Mouse (Mus musculus): Measurements from ENCODE around the gene Dnase2a. TPM values are rescaled to one million over a fixed set of nuclear protein-coding genes. Genes with fewer than 3 reads are reported as not detected.
"Not testable (repeated sequence)": the region's sequence is repeated elsewhere in the genome, so short reads cannot be mapped to it uniquely, and the experiment has no call there.

Gene Dnase2a
- polyA plus RNA-seq, 1 experiment from 2014 or later, result 8.6 TPM

- Histone ChIP-seq H3K4me3 (peak within 1 kb of the TSS; percentile 72), H3K4me2 (replicated peaks) (peak within 1 kb of the TSS; percentile 67), H3K4me1 (peaks cover 15% of the 10 kb centered on the region), H3K9ac (peak within 1 kb of the TSS; percentile 77), H3K9me3 (replicated peaks) (no peaks in the 10 kb centered on the region), H3K27me3 (no peaks in the 10 kb centered on the region), H3K27ac (peak within 1 kb of the TSS; percentile 60; the same call in 1 of the 2 replicates), H3K36me3 (peaks cover 16% of the 10 kb centered on the region)
- WGBS, result 0% methylated on average over 11 of the region's 11 CpGs
- peak; percentile 98 for ATAC-seq (ENCODE audit: low FRiP score)
These were observed 14.6 kb upstream of the Dnase2a start, which contains the start of gene Gcdh for GRCm38 (mm10) chr8:84893709-84894134. Gcdh (minus strand) TSS chr8:84893921.

DNA sequence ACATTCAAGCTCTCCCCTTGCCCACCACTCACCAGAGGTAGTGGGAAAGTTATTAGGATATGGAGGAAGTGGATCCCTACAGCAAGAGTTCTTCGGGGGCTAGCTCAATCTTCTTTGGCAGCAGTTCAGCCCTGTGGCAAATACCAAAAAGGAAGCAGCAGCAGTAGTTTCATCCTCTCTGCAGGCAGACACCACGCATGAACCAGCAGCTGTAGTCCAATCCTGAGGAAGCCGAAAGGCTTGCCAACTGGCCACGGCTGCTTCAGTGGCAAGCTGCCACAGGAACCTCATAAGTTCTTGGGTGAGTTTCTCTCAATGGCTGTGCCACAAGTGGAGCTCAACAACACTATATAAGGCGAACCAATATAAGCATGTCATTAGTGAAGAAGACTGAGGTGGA, 12.4 kb upstream of the Dnase2a start:
- Histone ChIP-seq H3K9ac (no peak overlapping the region), H3K27ac (no peak overlapping the region), H3K27me3 (peaks cover 3% of the 10 kb centered on the region), H3K36me3 (peaks cover under 1% of the 10 kb centered on the region; the same call in 1 of the 2 replicates), H3K9me3 (replicated peaks) (no peaks in the 10 kb centered on the region), H3K4me2 (replicated peaks) (no peak overlapping the region), H3K4me3 (no peak overlapping the region), H3K4me1 (peaks cover 15% of the 10 kb centered on the region)
- WGBS, result 88% methylated on average over 5 of the region's 5 CpGs
- ATAC-seq (ENCODE audit: low FRiP score), result no peak

DNA sequence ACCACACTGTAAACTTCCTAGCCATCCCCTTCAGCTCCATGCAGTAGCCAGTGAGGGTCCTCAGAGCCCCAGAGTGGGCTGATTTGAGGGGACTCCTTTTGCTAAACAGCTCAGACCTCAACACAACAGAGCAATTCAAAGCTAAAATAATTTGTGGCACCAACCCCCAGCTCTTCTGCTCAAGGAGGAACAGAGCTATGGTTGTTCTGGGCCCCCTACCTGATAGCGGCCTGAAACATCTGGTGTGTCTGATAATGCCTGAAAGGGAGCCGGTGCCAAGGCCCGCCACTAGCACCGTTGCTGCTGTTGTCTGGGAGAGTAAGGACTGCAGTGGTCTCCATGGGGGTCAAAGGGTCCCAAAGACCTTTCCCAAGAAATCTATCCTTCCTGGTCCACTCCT, 7.3 kb upstream of the Dnase2a start:
- Histone ChIP-seq H3K9me3 (replicated peaks) (no peaks in the 10 kb centered on the region), H3K36me3 (no peaks in the 10 kb centered on the region), H3K9ac (no peak overlapping the region), H3K4me3 (no peak overlapping the region), H3K4me2 (replicated peaks) (no peak overlapping the region), H3K4me1 (peaks cover 11% of the 10 kb centered on the region), H3K27ac (no peak overlapping the region), H3K27me3 (peaks cover 32% of the 10 kb centered on the region)
- no peak for ATAC-seq (ENCODE audit: low FRiP score)
- 60% methylated on average over 4 of the region's 4 CpGs for WGBS

DNA sequence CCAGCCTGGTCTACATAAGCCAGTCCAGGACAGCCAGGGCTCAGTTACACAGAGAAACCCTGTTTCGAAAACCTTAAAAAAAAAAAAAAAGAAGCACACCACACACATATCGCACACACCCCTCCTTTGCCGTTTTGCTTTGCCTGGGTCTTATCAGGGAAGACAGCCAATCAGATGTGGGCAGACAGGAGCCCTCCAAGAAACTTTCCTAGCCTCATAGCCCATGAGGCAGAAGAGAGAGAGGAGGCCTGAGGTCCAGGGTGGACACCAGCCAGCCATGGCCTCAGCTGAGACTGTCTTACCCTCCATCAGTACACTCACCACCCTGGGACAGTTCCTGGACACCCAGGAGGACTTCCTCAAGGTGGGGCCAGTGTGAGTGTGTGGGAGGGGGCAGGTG, 6.6 kb upstream of the Dnase2a start, which contains the start of gene Klf1:
TSS of gene Klf1 (plus strand) at position 177 of the 400 bp plus-strand sequence.
- peak within 1 kb of the TSS; percentile 53 for H3K9ac ChIP-seq
- WGBS, result 74% methylated on average over 3 of the region's 3 CpGs
- peaks cover 11% of the 10 kb centered on the region for H3K4me1 ChIP-seq
- H3K27ac ChIP-seq, result no peak within 1 kb of the TSS
- no peaks in the 10 kb centered on the region for H3K9me3 ChIP-seq (replicated peaks)
- no peaks in the 10 kb centered on the region for H3K36me3 ChIP-seq
- H3K27me3 ChIP-seq, result peaks cover 32% of the 10 kb centered on the region
- H3K4me3 ChIP-seq, result peak within 1 kb of the TSS; percentile 49
- H3K4me2 ChIP-seq (replicated peaks), result peak within 1 kb of the TSS; percentile 81
- no peak for ATAC-seq (ENCODE audit: low FRiP score)

DNA sequence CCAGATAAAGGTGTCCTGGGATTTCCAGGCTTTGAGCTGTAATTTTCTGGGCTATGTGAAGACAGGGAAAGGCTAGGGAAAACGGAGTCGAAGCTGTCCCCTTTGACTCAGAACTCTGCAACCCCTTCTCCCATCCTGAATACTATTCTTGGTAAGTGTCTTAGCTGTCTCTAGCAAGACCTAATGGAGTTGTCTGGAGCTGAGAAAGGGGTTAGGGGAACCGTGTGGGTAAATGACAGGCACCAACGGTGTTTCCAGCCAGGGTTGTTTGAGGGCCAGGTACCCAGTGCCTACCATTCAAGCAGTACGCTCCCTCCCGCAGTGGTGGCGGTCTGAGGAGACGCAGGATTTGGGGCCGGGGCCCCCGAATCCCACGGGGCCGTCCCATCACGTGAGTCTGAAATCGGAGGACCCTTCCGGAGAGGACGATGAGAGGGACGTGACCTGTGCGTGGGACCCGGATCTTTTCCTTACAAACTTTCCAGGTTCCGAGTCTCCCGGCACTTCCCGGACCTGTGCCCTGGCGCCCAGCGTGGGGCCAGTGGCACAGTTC, 5.9 kb upstream of the Dnase2a start:
- no peak overlapping the region for H3K27ac ChIP-seq
- peak overlapping the region; percentile 49 for H3K4me3 ChIP-seq
- H3K4me1 ChIP-seq, result peaks cover 11% of the 10 kb centered on the region
- peak; percentile 47 for ATAC-seq (ENCODE audit: low FRiP score)
- peaks cover 32% of the 10 kb centered on the region for H3K27me3 ChIP-seq
- peak overlapping the region; percentile 53 for H3K9ac ChIP-seq
- H3K4me2 ChIP-seq (replicated peaks), result peak overlapping the region; percentile 81
- H3K36me3 ChIP-seq, result no peaks in the 10 kb centered on the region
- H3K9me3 ChIP-seq (replicated peaks), result no peaks in the 10 kb centered on the region
- 3% methylated on average over 24 of the region's 24 CpGs for WGBS

GRCm38 (mm10) chr8:84902920-84903661, 5.3 kb upstream of the Dnase2a start:
- H3K36me3 ChIP-seq, result no peaks in the 10 kb centered on the region
- H3K4me1 ChIP-seq, result peaks cover 11% of the 10 kb centered on the region
- peaks cover 32% of the 10 kb centered on the region for H3K27me3 ChIP-seq
- under 1% methylated on average over 68 of the region's 68 CpGs for WGBS
- H3K9ac ChIP-seq, result peak overlapping the region; percentile 53
- peak overlapping the region; percentile 49 for H3K4me3 ChIP-seq
- H3K27ac ChIP-seq, result no peak overlapping the region
- H3K9me3 ChIP-seq (replicated peaks), result no peaks in the 10 kb centered on the region
- peak overlapping the region; percentile 81 for H3K4me2 ChIP-seq (replicated peaks)
- peak; percentile 84 for ATAC-seq (ENCODE audit: low FRiP score)

- H3K4me2 ChIP-seq (replicated peaks), result no peak overlapping the region
- H3K4me3 ChIP-seq, result no peak overlapping the region
- WGBS, result 94% methylated on average over 7 of the region's 7 CpGs
- H3K36me3 ChIP-seq, result no peaks in the 10 kb centered on the region
- ATAC-seq (ENCODE audit: low FRiP score), result no peak
- no peak overlapping the region for H3K9ac ChIP-seq
- peaks cover 38% of the 10 kb centered on the region for H3K27me3 ChIP-seq
- no peaks in the 10 kb centered on the region for H3K9me3 ChIP-seq (replicated peaks)
- H3K4me1 ChIP-seq, result peaks cover 20% of the 10 kb centered on the region
- no peak overlapping the region for H3K27ac ChIP-seq
These were observed 4.0 kb upstream of the Dnase2a start for GRCm38 (mm10) chr8:84904351-84904750.

GRCm38 (mm10) chr8:84907037-84907436, 1.3 kb upstream of the Dnase2a start:
- H3K4me1 ChIP-seq, result peaks cover 21% of the 10 kb centered on the region
- H3K36me3 ChIP-seq, result peaks cover 22% of the 10 kb centered on the region
- WGBS, result 96% methylated on average over 9 of the region's 9 CpGs
- no peak overlapping the region for H3K4me2 ChIP-seq (replicated peaks)
- no peaks in the 10 kb centered on the region for H3K9me3 ChIP-seq (replicated peaks)
- no peak overlapping the region for H3K4me3 ChIP-seq
- H3K27ac ChIP-seq, result no peak overlapping the region
- H3K9ac ChIP-seq, result no peak overlapping the region
- peaks cover 52% of the 10 kb centered on the region for H3K27me3 ChIP-seq
- no peak for ATAC-seq (ENCODE audit: low FRiP score)

- Histone ChIP-seq H3K9ac (no peak overlapping the region), H3K4me3 (no peak overlapping the region), H3K4me1 (peaks cover 21% of the 10 kb centered on the region), H3K4me2 (replicated peaks) (no peak overlapping the region), H3K36me3 (peaks cover 27% of the 10 kb centered on the region), H3K9me3 (replicated peaks) (no peaks in the 10 kb centered on the region), H3K27ac (no peak overlapping the region), H3K27me3 (peaks cover 52% of the 10 kb centered on the region)
- 77% methylated on average over 8 of the region's 8 CpGs for WGBS
- ATAC-seq (ENCODE audit: low FRiP score), result no peak
These were observed 867 bp upstream of the Dnase2a start for GRCm38 (mm10) chr8:84907493-84907892.

DNA sequence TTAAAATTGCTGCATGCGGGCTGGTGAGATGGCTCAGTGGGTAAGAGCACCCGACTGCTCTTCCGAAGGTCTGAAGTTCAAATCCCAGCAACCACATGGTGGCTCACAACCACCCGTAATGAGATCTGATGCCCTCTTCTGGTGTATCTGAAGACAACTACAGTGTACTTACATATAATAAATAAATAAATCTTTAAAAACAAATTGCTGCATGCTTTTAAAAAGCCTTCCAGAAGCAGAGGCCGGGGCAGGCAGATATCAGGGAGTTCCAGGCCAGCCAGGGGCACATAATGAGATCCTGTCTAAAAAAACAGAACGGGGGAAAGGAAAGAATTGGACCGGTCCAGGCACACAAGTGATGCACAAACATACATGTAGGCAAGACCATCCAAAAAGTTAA, 381 bp upstream of the Dnase2a start:
- WGBS, result 34% methylated on average over 7 of the region's 7 CpGs
- ATAC-seq (ENCODE audit: low FRiP score), result not testable (repeated sequence)
- peaks cover 52% of the 10 kb centered on the region for H3K27me3 ChIP-seq

DNA sequence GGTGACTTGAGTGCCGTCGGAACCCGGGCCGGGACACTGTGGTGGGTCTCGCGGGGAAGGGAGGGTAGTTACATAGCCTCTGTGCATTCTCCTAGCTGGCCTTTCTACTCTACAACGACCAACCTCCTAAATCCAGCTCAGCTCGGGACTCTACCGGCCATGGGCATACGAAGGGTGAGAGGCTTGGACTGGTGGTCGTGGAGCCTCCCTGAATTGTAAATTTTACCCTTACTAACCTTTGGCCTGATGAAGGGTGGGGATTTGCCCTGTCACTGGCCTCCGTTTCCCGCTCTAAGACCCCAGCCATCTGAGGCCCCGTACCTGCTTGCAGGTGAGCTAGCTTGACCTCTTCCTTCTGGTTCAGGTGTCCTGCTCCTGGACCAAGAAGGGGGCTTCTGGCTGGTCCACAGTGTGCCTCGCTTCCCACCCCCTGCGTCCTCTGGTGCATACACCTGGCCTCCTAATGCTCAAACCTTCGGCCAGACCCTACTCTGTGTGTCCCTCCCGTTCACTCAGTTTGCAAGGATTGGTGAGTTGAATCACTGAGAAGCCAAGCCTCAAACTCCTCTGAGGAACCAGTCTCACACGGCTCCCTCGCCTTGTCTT, 905 bp downstream of the Dnase2a start:
- no peak overlapping the region for H3K27ac ChIP-seq
- H3K9me3 ChIP-seq (replicated peaks), result no peaks in the 10 kb centered on the region
- peak; percentile 15 for ATAC-seq (ENCODE audit: low FRiP score)
- H3K27me3 ChIP-seq, result peaks cover 60% of the 10 kb centered on the region
- no peak overlapping the region for H3K9ac ChIP-seq
- H3K4me3 ChIP-seq, result peak overlapping the region; percentile 42
- 51% methylated on average over 20 of the region's 20 CpGs for WGBS
- H3K4me2 ChIP-seq (replicated peaks), result peak overlapping the region; percentile 62
- H3K36me3 ChIP-seq, result peaks cover 38% of the 10 kb centered on the region
- peaks cover 21% of the 10 kb centered on the region for H3K4me1 ChIP-seq

More for the DNA sequence above, 381 bp upstream of the Dnase2a start:
- Histone ChIP-seq H3K4me3 (peak overlapping the region; percentile 42; the same call in 1 of the 2 replicates), H3K36me3 (peaks cover 32% of the 10 kb centered on the region), H3K4me1 (peaks cover 21% of the 10 kb centered on the region), H3K4me2 (replicated peaks) (peak overlapping the region; percentile 62)
- H3K9me3 ChIP-seq (replicated peaks); H3K27ac ChIP-seq; H3K9ac ChIP-seq: not testable (repeated sequence)

GRCm38 (mm10) chr8:84909949-84910348, 1.6 kb downstream of the Dnase2a start:
- H3K36me3 ChIP-seq, result peaks cover 43% of the 10 kb centered on the region
- WGBS, result 81% methylated on average over 5 of the region's 5 CpGs
- no peak overlapping the region for H3K4me3 ChIP-seq
- no peak for ATAC-seq (ENCODE audit: low FRiP score)
- H3K4me1 ChIP-seq, result peaks cover 21% of the 10 kb centered on the region
- H3K9me3 ChIP-seq (replicated peaks), result no peaks in the 10 kb centered on the region
- no peak overlapping the region for H3K27ac ChIP-seq
- peaks cover 62% of the 10 kb centered on the region for H3K27me3 ChIP-seq
- H3K4me2 ChIP-seq (replicated peaks), result no peak overlapping the region
- no peak overlapping the region for H3K9ac ChIP-seq
